Comparison of ENCODE assay signal across 11 mouse cellular contexts in the genomic region with DNA sequence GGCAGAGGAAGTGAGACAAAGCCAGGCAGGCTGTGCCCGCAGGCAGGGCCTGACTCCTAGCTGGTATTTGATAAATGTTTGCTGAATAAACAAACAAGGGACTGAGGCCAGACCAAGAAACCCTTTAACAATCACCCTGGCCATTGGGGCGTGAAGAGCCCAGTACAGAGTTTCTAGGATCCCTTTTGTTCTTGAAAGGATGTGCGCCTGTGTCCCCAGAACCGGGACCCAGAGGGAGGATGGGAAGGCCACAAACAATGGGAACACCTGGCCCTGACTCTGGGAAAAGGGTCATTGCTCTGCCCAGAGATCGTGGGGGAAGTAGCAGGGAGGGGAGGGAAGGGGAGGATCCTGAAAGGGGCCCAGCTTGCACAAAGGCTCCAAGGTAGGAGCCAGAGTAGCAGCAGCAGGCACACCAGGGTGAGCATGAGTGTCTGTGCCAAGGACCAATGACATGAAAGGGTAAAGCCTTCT. TPM values are rescaled to one million over a fixed set of nuclear protein-coding genes. Genes with fewer than 3 reads are reported as not detected.
A peak's percentile ranks its signal among the peaks of the same experiment; 100 is the strongest.
DNase-seq lines count a peak whose midpoint lies in the region; ATAC-seq lines count a peak whose summit lies in the region.
"Had no signal": no experiment of that assay in that cellular context is flagged by ENCODE, and none has a peak within 500 bp of the region (broad histone marks: within the 10 kb centered on the region; RNA-seq: fewer than 3 reads in every experiment).

No protein-coding gene starts in this region.

- H3K36me3 ChIP-seq in embryonic facial prominence, embryonic 14.5 days (ENCODE audit: control insufficient read depth, insufficient read depth, low read length) = no peaks in the 10 kb centered on the region
- H3K36me3 ChIP-seq: liver, embryonic 15.5 days had no signal

- no peak overlapping the region for H3K4me2 ChIP-seq in embryonic facial prominence, embryonic 14.5 days (ENCODE audit: low read depth, low read length)
- H3K4me2 ChIP-seq: liver, embryonic 15.5 days had no signal

- peak overlapping the region; percentile 29; the same call in 1 of the 2 replicates for H3K27ac ChIP-seq in embryonic facial prominence, embryonic 14.5 days (replicated peaks; ENCODE audit: low read depth, low read length)
- H3K27ac ChIP-seq: liver, embryonic 15.5 days had no signal

- peak; percentile 28 for DNase-seq in kidney, adult 11 months
- no peak for DNase-seq in kidney, postnatal 14 days
- DNase-seq in Muller cell, postnatal 12 days (ENCODE audit: inconsistent ontology term) = peak; percentile 84
- peak; percentile 50 for DNase-seq in embryonic facial prominence, embryonic 14.5 days (ENCODE audit: low spot score)
- DNase-seq in lung, postnatal 4 days = peak; percentile 21 to 53
- DNase-seq in frontal cortex, postnatal 14 days (ENCODE audit: low spot score in 2 of 2) = no peak
- no peak for DNase-seq in cerebellum, adult 11 months
- DNase-seq: cerebellum, adult 2 months had no signal

- peak; percentile 62 for ATAC-seq in embryonic facial prominence, embryonic 14.5 days (ENCODE audit: low read depth)
- ATAC-seq in erythroid progenitor cell, adult 5-6 weeks (replicated peaks; ENCODE audit: low FRiP score, poor library complexity, severe bottlenecking) = no peak

- no peaks in the 10 kb centered on the region for H3K9me3 ChIP-seq in embryonic facial prominence, embryonic 14.5 days (ENCODE audit: control insufficient read depth, low read length)
- H3K9me3 ChIP-seq: liver, embryonic 15.5 days had no signal

- H3K4me1 ChIP-seq in embryonic facial prominence, embryonic 14.5 days (ENCODE audit: control insufficient read depth, insufficient read depth, low read length) = peaks cover 7% of the 10 kb centered on the region; the same call in 1 of the 2 replicates
- H3K4me1 ChIP-seq: liver, embryonic 15.5 days had no signal

- WGBS in embryonic facial prominence, embryonic 14.5 days = 27% methylated on average over 5 of the region's 5 CpGs

- no peak overlapping the region for H3K4me3 ChIP-seq in embryonic facial prominence, embryonic 14.5 days (ENCODE audit: low read depth, low read length)
- H3K4me3 ChIP-seq: liver, embryonic 15.5 days had no signal

- H3K9ac ChIP-seq in embryonic facial prominence, embryonic 14.5 days (ENCODE audit: low read depth, low read length) = no peak overlapping the region
- H3K9ac ChIP-seq: liver, embryonic 15.5 days had no signal

- no peaks in the 10 kb centered on the region for H3K27me3 ChIP-seq in embryonic facial prominence, embryonic 14.5 days (replicated peaks; ENCODE audit: control insufficient read depth, insufficient read depth, low read length)
- H3K27me3 ChIP-seq: CH12.LX; liver, embryonic 15.5 days had no signal

RNA-seq across cellular contexts. Expression of a gene that starts 9.5 kb away (rescaled TPM):
- polyA plus RNA-seq in embryonic facial prominence, embryonic 14.5 days (2014; fragmentation: Nextera tagmentation; extraction: Ambion mirVana) = 0.35 and 0.51 TPM in 2 replicates
- total RNA-seq in erythroid progenitor cell, adult 5-6 weeks (2015; ENCODE audit: low replicate concordance) = not detected in 2 replicates
- not detected in 2 replicates for total RNA-seq in erythroid progenitor cell, adult 5-6 weeks (2017; ENCODE audit: low replicate concordance)
- total RNA-seq: CH12.LX had no signal

Comparison
In these comparisons a context has a peak if more than half of its experiments do, and no peak if none do; other contexts are left out.
1. DNase-seq: peak in kidney, adult 11 months (single experiment), Muller cell, postnatal 12 days (single experiment), embryonic facial prominence, embryonic 14.5 days (single experiment) and lung, postnatal 4 days (2 of 2); none in kidney, postnatal 14 days (single experiment), frontal cortex, postnatal 14 days (0 of 2) and cerebellum, adult 11 months (single experiment).